Mouse (Mus musculus) adrenal gland, postnatal 25 days (tissue): ENCODE measurements around the gene Dhh. TPM values are rescaled to one million over a fixed set of nuclear protein-coding genes. Genes with fewer than 3 reads are reported as not detected.
"Not testable (repeated sequence)": the region's sequence is repeated elsewhere in the genome, so short reads cannot be mapped to it uniquely, and the experiment has no call there.

Experiments
- DNase-seq: peaks from one replicate; pipeline ENCODE4 v3.0.0; 2021; ENCODE audit warnings: mixed read lengths
- long read RNA-seq: library from polyadenylated mRNA; stranded (forward); transcript quantifications from one replicate; pipeline ENCODE4 v2.0.0, GENCODE M21; 2021
- total RNA-seq: library from RNA; stranded (reverse); gene quantifications from 2 replicates; pipeline ENCODE4 v1.2.3, GENCODE M21; 2021

The Dhh gene
- total RNA-seq = 1.1 and 2.4 TPM in 2 replicates
- long read RNA-seq, full-length matches to known transcripts = 7 of 8 reads
- long read RNA-seq, partial matches to known transcripts = 0 of 8 reads
- long read RNA-seq, other reads (novel, unspliced or antisense) = 1 of 8 reads

DNA sequence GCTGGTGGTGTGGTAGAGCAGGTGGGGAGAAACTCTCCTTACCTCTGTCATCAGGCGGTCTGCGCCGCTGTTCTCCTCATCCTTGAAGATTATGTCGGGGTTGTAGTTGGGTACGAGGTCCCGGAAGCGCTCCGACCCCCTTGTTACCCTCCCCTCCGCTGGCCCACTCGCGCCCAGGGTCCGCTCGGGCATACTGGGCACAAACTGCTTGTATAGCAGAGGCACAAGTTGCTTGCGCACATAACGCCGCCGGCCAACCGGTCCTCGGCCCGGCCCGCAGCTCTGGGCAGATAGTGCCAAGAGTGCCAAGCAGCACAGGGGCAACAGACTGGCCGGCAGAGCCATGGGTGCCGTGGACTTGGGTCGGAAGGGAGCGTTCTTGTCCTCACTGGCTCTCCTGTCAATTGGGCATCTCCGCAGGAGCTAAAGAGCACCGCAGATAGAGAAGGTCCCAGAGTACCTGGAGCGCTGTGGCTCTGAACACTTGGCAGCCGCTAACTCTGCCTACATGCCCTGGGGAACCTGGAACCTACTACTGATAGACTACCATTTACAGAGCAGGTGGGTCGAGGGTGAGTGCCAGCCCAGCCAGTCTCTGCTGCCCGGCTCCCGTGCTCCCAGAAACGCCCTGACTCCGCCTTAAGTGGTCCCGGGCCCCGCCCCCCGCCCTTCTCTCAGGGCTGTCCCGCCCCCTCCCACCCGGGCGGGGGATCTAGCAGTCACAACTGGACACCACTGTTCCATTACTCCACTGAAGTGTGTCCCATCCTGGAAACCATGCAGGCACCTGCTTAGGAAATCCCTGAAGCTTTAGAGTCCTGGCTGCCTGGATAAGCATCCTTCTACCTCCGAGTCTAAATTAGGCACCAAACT, at the start of gene Dhh:
Gene Dhh, minus strand, starts transcription at position 613 of the 873 bp plus-strand sequence.
- DNase-seq = peak; percentile 46

- no peak for DNase-seq
Measured at GRCm38 (mm10) chr15:98947884-98948283, 49.5 kb upstream of the Dhh start.

DNA sequence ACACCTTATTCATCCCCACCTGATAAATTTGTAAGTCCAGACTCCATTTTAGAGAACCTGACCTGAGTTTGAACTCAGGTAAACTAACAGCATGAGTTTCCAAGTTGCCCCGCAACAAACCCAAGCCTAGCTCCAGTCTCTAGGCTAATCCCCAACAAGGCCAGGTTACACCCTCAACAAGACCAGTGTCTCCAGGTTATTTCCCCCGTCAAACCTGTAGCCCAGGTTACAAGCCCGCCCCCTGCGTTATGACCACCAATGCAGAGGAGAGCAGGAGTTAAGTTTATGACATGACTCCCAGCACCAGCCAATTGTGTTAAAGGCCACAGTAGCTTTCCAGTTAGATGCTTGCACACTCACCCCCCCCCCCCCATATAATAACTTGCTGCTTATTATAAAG, 44.8 kb upstream of the Dhh start:
- DNase-seq = no peak

DNA sequence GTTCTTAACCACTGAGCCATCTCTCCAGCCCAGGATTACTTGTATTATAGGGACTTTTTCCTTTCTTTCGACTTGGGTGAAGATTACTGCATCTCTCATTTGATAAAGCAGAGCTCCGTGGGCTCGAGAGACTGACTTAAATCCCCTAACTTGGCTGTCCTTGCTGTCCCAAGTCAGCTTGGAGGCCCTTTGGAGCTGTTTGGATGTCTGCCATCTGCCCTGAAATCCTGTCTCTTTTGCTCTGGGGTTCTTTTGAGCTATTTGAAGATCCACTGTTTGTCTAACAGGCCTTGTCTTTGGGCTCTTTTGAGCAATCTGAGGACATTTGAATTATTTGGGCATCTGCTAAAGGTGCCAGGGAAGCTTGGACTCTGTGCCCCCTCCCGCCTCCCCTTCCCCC, 43.7 kb upstream of the Dhh start:
- no peak for DNase-seq

DNA sequence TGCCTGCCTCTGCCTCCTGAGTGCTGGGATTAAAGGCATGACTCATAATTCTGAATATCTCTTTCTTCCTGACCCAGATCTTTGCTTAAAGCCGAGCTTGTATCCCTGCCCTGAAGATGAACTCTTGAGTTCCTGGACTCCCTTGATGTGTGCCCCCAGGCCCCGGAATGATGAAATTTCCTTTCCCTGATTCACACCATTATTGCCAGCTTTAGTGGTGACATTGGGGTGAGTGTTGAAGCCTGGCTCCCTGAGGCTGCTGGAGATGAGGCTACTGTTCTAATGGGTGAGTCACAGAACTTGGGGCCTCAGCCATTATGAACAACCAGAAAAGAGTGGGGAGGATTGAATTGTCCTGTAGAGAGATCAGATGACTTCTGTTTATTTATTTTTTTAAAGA, 43.2 kb upstream of the Dhh start:
- DNase-seq = no peak

- DNase-seq = peak; percentile 46
Measured at GRCm38 (mm10) chr15:98940816-98941215, 42.5 kb upstream of the Dhh start.

DNA sequence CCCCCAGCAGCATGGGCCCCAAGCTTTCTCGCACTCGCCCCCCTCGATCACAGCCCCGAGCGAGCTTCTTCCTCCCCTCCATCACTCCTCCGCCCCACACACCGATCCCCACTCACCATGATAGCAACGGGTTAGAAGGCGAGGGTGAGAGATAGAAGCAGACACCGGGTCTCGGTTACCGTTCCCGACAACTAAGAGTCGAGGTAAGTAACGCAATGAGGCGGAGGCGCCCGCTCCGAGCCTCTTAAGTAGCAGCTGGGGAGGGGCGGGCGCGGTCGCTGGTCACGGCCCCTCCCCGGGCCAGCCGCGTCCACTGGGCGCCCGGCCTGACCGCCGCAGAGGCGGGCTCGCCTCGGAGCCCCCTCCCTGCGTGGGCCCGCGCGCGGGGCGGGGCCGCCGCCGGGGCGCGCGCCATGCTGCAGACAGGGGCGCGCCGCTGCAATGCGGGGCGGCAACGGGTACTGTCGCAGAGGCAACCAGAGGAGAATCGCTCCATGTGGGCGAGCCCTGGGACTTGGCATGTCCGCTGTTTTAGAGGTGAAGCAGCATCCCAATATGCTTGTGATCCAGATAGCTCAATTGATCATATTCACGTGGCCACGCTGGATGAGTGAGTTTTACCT, 36.0 kb upstream of the Dhh start, which contains the start of gene Tuba1b:
Gene Tuba1b, minus strand, starts transcription at position 349 of the 623 bp plus-strand sequence.
- DNase-seq = peak; percentile 93

DNA sequence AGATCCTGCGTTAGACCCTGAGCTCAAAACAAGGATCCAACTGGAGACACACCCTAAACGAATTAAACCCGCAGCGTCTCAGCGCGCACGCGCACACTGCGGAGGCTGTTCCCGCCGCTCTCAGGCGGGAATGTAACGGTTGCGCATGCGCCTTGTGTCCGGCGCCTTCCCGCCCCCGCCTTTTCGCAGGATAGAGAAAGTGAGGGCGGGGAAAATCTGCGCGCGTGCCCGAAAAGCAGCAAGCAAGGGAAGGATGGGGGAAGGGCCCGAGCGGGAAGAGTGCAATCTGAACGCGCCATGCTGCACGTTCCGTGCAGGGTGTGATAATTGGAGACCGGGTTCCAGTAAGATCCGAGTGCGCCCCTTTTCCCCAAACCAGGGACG, 35.5 kb upstream of the Dhh start:
- peak; percentile 96 for DNase-seq

DNA sequence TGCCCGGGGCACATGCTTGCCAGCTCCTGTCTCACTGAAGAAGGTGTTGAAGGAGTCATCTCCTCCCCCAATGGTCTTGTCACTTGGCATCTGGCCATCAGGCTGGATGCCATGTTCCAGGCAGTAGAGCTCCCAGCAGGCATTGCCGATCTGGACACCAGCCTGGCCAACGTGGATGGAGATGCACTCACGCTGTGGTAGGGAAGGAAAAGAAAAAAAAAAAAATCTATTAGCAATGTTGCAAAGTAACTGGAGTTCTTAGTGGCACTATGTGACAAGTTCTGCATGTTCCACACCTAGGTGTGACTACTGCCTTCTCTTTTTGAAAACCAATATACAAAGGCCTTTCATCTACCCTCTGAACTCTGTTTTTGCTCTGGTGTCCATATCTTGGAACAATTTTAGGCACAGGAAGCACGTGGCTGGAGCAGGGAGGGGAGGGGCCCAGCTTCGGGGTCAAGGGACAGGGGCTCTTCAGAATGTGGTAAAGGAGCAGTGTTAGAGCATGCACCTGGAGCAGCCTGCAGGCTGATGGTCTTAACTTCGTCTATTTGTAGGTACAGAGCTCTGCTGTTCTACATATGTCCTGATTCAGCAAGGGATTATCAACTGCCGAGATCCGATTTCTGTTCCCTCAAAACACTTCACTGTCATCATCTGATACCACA, 34.8 kb upstream of the Dhh start:
- DNase-seq = not testable (repeated sequence)

DNA sequence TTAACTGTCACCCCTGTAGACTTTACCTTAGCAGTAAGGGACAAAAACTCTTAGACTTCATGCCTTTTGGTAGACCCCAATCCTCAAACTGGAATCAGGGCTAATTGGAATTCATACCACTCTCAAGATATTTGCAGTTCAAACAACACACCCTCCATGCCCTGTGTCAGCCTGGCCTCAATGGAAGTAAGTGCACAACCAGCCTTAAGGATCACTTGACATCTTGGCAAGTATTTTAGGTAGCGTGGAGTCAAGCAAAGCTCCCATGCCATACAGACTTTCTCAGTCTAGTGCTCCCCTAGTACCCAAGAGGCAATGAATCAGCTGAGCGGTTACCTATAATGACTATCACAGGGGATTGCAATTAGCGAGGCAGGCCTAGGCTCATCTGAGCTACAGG, 32.7 kb upstream of the Dhh start:
- no peak for DNase-seq

GRCm38 (mm10) chr15:98930017-98930734, 31.8 kb upstream of the Dhh start:
- DNase-seq = no peak

GRCm38 (mm10) chr15:98928598-98929240, 30.4 kb upstream of the Dhh start:
- peak; percentile 69 for DNase-seq

GRCm38 (mm10) chr15:98927566-98927965, 29.2 kb upstream of the Dhh start:
- no peak for DNase-seq

DNA sequence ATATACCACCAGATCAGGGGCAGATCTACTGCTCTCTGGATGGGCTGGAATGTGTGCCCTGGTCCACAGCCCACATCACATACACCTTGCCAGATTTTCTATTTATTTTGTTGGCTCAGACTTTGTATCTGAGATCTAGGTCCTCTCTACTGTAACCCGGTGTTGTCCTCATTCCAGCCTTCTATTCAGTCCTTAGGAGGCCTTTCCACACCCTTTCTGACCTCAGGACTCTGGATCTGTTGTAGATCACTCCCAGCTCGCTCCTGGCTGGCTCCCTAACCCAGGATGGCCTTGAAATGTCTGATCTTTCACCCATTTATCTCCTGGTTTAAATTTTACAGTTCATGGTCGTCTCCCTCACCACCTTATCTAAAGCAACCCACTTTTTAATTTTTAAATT, 26.3 kb upstream of the Dhh start:
- no peak for DNase-seq

DNA sequence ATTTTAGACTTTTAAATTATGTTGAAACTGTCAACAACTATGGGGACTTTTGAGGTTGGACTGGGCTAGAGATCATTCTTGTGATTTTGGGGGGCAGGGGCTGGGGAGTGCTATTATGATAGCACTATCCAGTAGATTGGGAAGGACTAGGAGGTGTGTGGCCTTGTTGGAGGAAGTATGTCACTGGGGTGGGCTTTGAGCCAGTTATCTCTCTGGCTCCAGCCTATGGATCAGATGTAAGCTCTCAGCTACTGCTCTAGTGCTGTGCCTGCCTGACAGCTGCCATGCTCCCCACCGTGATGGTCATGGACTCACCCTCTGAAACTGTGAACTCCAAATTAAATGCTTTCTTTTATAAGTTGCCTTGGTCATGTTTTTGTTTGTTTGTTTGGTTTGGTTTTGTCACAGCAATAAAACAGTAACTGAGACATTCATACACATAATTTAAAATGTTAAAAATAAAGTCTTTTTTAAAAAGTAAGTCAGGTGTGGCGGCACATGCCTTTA, 24.7 kb upstream of the Dhh start:
- DNase-seq = no peak

GRCm38 (mm10) chr15:98922581-98922980, 24.2 kb upstream of the Dhh start:
- DNase-seq = no peak

- no peak for DNase-seq
Measured at GRCm38 (mm10) chr15:98921510-98921909, 23.2 kb upstream of the Dhh start.

GRCm38 (mm10) chr15:98918499-98918895, 20.2 kb upstream of the Dhh start:
- DNase-seq = not testable (repeated sequence)

- DNase-seq = peak; percentile 98
Measured at GRCm38 (mm10) chr15:98917538-98918498, 19.5 kb upstream of the Dhh start, which contains the start of gene Lmbr1l. Gene Lmbr1l (minus strand): TSS chr15:98918231.

DNA sequence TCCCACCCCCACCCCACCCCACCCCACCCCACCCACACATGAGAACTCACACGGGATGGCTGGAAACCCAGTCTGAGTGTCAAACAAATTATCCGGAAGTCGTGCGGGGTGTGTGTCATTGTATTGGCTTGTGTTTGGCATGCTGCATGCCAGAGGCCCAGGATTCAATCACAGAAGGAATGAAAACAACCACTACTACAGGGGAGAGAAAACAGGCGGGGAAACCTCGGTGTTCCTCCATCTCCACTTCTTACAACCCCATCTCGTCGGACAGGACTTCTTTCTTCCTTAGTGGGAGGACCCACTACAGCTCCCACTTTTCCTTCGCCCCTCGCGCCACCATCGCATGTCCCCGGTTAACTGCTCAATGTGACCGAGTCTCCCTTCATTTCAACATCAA, 18.8 kb upstream of the Dhh start:
- no peak for DNase-seq
